Mouse (Mus musculus): Measurements from ENCODE around the gene Cntd1. TPM values are rescaled to one million over a fixed set of nuclear protein-coding genes. Genes with fewer than 3 reads are reported as not detected.

The Cntd1 gene
- polyA plus RNA-seq, 1 experiment, result 1.6 TPM

DNA sequence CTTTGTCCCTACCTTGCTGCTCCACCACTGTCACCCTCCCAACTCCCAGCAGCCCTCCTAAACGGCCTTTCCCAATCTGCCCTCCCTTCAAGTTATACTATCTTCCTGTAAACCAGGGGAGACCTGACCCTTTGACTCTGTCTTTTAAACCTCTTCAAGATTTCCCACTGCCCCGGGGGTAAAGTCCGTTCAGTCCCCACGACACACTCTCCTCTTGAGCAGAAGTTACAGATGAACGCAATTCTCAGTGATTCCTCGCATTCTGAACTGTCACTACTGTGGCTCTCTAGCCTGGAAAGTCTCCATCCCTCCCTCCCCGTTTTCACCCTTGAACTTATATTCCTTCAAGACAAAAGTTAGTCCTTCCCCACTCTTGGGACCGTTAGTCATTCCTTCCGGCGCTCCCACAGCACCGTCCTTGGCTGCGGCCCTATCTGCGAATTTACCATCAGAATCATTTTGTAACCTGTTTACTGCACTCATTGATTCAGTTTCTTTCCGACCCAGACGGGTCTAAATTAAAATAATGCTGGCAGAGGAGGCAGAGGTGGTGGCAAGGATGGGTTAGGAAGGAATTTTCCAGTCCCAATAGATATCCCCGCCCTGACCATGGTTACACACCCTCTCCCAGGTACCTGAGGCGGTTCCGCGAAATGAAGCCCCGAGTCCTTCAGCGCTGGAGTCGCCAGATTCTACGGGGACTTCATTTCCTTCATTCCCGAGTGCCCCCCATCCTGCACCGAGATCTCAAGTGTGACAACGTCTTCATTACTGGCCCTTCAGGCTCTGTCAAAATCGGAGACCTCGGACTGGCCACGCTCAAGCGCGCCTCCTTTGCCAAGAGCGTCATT lies 15.4 kb upstream of the Cntd1 start:
- DNase-seq, result peak; percentile 54
- peaks cover 14% of the 10 kb centered on the region for H3K4me1 ChIP-seq (ENCODE audit: control insufficient read depth, insufficient read depth, low read length)

DNA sequence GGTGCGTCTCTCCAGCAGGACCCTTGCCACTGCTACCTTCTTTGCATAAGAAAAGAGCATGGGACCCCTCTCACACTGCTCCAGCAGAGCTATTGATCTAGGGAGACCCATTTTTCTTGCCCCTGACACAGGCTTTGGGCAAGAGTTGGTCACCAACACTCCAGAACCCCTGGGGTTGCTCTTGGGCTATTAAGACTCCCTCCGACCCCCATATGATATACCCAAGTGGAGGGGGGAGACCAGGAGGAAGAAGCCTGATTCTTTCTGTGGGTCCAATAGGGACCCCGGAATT lies 14.9 kb upstream of the Cntd1 start:
- 59% methylated on average over 3 of the region's 3 CpGs for WGBS
- DNase-seq, result no peak
- Histone ChIP-seq H3K27me3 (replicated peaks; ENCODE audit: control insufficient read depth, insufficient read depth, low read length) (no peaks in the 10 kb centered on the region), H3K27ac (ENCODE audit: insufficient read depth, low read depth, low read length) (peak overlapping the region; percentile 37), H3K4me1 (ENCODE audit: control insufficient read depth, insufficient read depth, low read length) (peaks cover 11% of the 10 kb centered on the region), H3K4me3 (ENCODE audit: insufficient read depth, low read depth, low read length) (peak overlapping the region; percentile 96), H3K36me3 (ENCODE audit: control insufficient read depth, insufficient read depth, low read length) (peaks cover 3% of the 10 kb centered on the region; the same call in 1 of the 2 replicates)
- no peak for TF ChIP-seq POLR2A (IDR thresholded peaks at IDR 0.05; ENCODE audit: low read depth, low read length)

More for the DNA sequence above, 15.4 kb upstream of the Cntd1 start:
- TF ChIP-seq CTCF (conservative IDR thresholded peaks at IDR 0.05; ENCODE audit: insufficient read depth, insufficient read length, low read depth, low read length) (no peak), POLR2A (IDR thresholded peaks at IDR 0.05; ENCODE audit: low read depth, low read length) (no peak)
- Histone ChIP-seq H3K4me3 (ENCODE audit: insufficient read depth, low read depth, low read length) (peak overlapping the region; percentile 96), H3K27ac (ENCODE audit: insufficient read depth, low read depth, low read length) (peak overlapping the region; percentile 37), H3K27me3 (replicated peaks; ENCODE audit: control insufficient read depth, insufficient read depth, low read length) (no peaks in the 10 kb centered on the region), H3K36me3 (ENCODE audit: control insufficient read depth, insufficient read depth, low read length) (peaks cover 3% of the 10 kb centered on the region; the same call in 1 of the 2 replicates)
- 36% methylated on average over 32 of the region's 32 CpGs for WGBS

DNA sequence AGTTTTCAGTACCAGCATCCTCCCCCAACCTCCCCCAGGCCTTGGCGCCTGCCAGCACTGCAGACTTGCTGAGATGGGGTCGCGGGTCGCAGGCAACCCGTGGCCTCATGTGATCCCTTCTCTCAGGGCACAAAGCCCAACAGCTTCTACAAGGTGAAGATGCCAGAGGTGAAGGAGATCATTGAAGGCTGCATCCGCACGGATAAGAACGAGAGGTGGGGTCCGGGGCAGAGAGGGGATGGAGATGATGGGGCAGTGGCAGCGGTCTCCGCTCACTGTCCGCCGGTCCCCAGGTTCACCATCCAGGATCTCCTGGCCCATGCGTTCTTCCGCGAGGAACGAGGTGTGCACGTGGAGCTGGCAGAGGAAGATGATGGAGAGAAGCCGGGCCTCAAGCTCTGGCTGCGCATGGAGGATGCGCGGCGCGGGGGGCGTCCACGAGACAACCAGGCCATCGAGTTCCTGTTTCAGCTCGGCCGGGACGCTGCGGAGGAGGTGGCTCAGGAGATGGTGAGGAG lies 13.8 kb upstream of the Cntd1 start:
- Histone ChIP-seq H3K27ac (ENCODE audit: insufficient read depth, low read depth, low read length) (peak overlapping the region; percentile 22), H3K4me3 (ENCODE audit: insufficient read depth, low read depth, low read length) (peak overlapping the region; percentile 15), H3K4me1 (ENCODE audit: control insufficient read depth, insufficient read depth, low read length) (peaks cover 7% of the 10 kb centered on the region), H3K27me3 (replicated peaks; ENCODE audit: control insufficient read depth, insufficient read depth, low read length) (no peaks in the 10 kb centered on the region), H3K36me3 (ENCODE audit: control insufficient read depth, insufficient read depth, low read length) (peaks cover 3% of the 10 kb centered on the region; the same call in 1 of the 2 replicates)
- no peak for DNase-seq
- no peak for TF ChIP-seq CTCF (conservative IDR thresholded peaks at IDR 0.05; ENCODE audit: insufficient read depth, insufficient read length, low read depth, low read length)
- peak; percentile 17 for TF ChIP-seq POLR2A (IDR thresholded peaks at IDR 0.05; ENCODE audit: low read depth, low read length)
- 39% methylated on average over 31 of the region's 31 CpGs for WGBS

DNA sequence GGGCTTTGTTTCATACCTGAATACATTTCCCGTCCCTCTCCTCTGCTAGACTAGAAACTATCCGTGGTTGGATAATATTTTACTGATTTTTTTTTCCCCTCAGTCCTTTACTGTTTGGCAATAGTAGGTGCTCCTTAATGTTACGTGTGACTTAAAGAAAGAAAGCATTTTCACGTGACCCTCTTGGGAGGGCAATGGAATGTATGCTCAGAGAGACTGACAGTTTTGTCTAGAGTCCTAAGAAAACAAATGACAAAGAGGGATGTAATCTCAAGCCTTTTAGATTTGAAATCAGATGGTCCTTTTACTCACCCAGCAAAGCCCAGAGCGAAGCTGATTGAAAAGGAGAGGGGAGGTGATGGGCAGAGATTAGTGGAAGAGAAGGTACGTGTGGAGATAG lies 12.9 kb upstream of the Cntd1 start:
- DNase-seq, result no peak
- H3K36me3 ChIP-seq (ENCODE audit: control insufficient read depth, insufficient read depth, low read length), result peaks cover 3% of the 10 kb centered on the region; the same call in 1 of the 2 replicates
- H3K27me3 ChIP-seq (replicated peaks; ENCODE audit: control insufficient read depth, insufficient read depth, low read length), result no peaks in the 10 kb centered on the region
- 0 out of 2 replicates have a peak overlapping the region, but pooled peaks have one; percentile 30 for H3K27ac ChIP-seq (ENCODE audit: insufficient read depth, low read depth, low read length)
- H3K4me3 ChIP-seq (ENCODE audit: insufficient read depth, low read depth, low read length), result no peak overlapping the region
- TF ChIP-seq CTCF (conservative IDR thresholded peaks at IDR 0.05; ENCODE audit: insufficient read depth, insufficient read length, low read depth, low read length) (no peak), POLR2A (IDR thresholded peaks at IDR 0.05; ENCODE audit: low read depth, low read length) (no peak)
- 56% methylated on average over 6 of the region's 6 CpGs for WGBS
- peaks cover 7% of the 10 kb centered on the region for H3K4me1 ChIP-seq (ENCODE audit: control insufficient read depth, insufficient read depth, low read length)

DNA sequence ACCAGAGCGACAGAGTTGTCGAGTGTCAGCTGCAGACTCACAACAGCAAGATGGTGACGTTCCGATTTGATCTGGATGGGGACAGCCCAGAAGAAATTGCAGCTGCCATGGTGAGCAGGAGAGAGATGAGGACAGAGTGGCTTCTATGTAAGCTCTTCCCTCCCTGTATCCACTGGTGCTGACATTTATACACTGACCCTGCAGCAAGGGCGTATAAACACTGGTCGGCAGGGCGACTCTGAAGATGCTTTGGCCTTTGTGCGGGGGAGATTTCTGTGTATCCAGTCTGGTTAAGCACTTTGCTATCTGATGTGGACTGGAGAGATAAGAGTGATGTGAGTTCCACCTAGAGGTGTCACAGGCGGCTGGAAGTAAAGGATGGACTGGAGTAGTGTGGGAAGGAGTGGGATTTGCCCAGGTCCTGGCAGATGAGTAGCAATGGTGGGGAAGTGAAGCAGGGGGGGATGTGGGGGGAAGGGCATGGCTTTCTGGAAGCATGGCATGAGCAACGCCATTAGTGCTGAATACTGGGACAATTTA lies 9.2 kb upstream of the Cntd1 start:
- Histone ChIP-seq H3K36me3 (ENCODE audit: control insufficient read depth, insufficient read depth, low read length) (peaks cover 3% of the 10 kb centered on the region; the same call in 1 of the 2 replicates), H3K27ac (ENCODE audit: insufficient read depth, low read depth, low read length) (0 out of 2 replicates have a peak overlapping the region, but pooled peaks have one; percentile 32), H3K4me1 (ENCODE audit: control insufficient read depth, insufficient read depth, low read length) (no peaks in the 10 kb centered on the region; the same call in 1 of the 2 replicates), H3K4me3 (ENCODE audit: insufficient read depth, low read depth, low read length) (no peak overlapping the region), H3K27me3 (replicated peaks; ENCODE audit: control insufficient read depth, insufficient read depth, low read length) (no peaks in the 10 kb centered on the region)
- TF ChIP-seq POLR2A (IDR thresholded peaks at IDR 0.05; ENCODE audit: low read depth, low read length) (no peak), CTCF (conservative IDR thresholded peaks at IDR 0.05; ENCODE audit: insufficient read depth, insufficient read length, low read depth, low read length) (no peak)
- 43% methylated on average over 10 of the region's 10 CpGs for WGBS
- no peak for DNase-seq

DNA sequence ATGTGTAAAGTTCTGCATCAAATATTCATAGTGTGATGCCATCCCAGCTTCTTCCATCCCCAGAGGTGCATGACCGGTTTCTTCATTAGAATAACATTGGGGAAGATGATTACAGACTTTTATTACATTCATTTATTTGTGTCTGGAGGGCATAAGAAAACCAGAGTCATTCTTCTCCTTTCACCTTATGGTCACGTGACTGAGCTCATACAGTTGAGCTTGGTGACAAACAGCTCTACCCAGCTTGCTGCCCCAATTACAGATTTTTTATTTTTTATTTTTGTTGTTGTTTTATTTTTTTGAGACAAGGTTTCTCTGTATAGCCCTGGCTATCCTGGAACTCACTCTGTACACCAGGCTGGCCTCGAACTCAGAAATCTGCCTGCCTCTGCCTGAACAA lies 6.4 kb upstream of the Cntd1 start:
- Histone ChIP-seq H3K27ac (ENCODE audit: insufficient read depth, low read depth, low read length) (no peak overlapping the region), H3K4me1 (ENCODE audit: control insufficient read depth, insufficient read depth, low read length) (peaks cover 19% of the 10 kb centered on the region), H3K27me3 (replicated peaks; ENCODE audit: control insufficient read depth, insufficient read depth, low read length) (no peaks in the 10 kb centered on the region), H3K4me3 (ENCODE audit: insufficient read depth, low read depth, low read length) (no peak overlapping the region), H3K36me3 (ENCODE audit: control insufficient read depth, insufficient read depth, low read length) (no peaks in the 10 kb centered on the region; the same call in 1 of the 2 replicates)
- TF ChIP-seq POLR2A (IDR thresholded peaks at IDR 0.05; ENCODE audit: low read depth, low read length) (no peak), CTCF (conservative IDR thresholded peaks at IDR 0.05; ENCODE audit: insufficient read depth, insufficient read length, low read depth, low read length) (no peak)
- no peak for DNase-seq
- 77% methylated on average over 3 of the region's 3 CpGs for WGBS

DNA sequence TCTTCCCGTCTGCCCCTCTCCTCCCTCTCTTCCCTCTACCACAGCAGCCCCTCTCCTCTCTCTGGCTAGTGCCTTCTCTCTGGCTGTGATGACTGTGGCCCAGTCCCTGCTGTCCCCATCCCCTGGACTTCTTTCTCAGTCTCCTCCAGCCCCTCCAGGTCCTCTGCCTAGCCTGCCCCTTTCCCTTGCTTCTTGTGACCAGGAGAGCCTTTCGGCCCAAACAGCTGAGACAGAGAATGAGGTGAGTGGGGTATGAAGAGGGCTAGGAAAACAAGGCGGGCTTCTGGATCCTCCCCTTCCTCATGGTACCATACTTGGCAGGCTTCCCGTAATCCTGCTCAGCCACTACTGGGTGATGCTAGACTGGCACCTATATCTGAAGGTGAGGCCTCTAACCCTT lies 3.5 kb upstream of the Cntd1 start:
- DNase-seq, result no peak
- Histone ChIP-seq H3K4me1 (ENCODE audit: control insufficient read depth, insufficient read depth, low read length) (peaks cover 21% of the 10 kb centered on the region), H3K4me3 (ENCODE audit: insufficient read depth, low read depth, low read length) (no peak overlapping the region), H3K36me3 (ENCODE audit: control insufficient read depth, insufficient read depth, low read length) (no peaks in the 10 kb centered on the region; the same call in 1 of the 2 replicates), H3K27ac (ENCODE audit: insufficient read depth, low read depth, low read length) (peak overlapping the region; percentile 58), H3K27me3 (replicated peaks; ENCODE audit: control insufficient read depth, insufficient read depth, low read length) (no peaks in the 10 kb centered on the region)
- no peak for TF ChIP-seq POLR2A (IDR thresholded peaks at IDR 0.05; ENCODE audit: low read depth, low read length)
- no peak for TF ChIP-seq CTCF (conservative IDR thresholded peaks at IDR 0.05; ENCODE audit: insufficient read depth, insufficient read length, low read depth, low read length)
- WGBS, result 69% methylated on average over 4 of the region's 4 CpGs
